Mouse (Mus musculus): Measurements from ENCODE around the gene Prm2.

Prm2 gene

GRCm38 (mm10) chr16:10777579-10778160, 18.3 kb downstream of the Prm2 start:
- no peak for DNase-seq (ENCODE audit: low read depth, low spot score)

GRCm38 (mm10) chr16:10776322-10776721, 19.6 kb downstream of the Prm2 start:
- DNase-seq (ENCODE audit: low read depth, low spot score): no peak

GRCm38 (mm10) chr16:10774726-10775125, 21.2 kb downstream of the Prm2 start:
- no peak for DNase-seq (ENCODE audit: low read depth, low spot score)

GRCm38 (mm10) chr16:10773543-10773942, 22.4 kb downstream of the Prm2 start:
- DNase-seq (ENCODE audit: low read depth, low spot score): no peak

- DNase-seq (ENCODE audit: low read depth, low spot score): no peak
Observed at GRCm38 (mm10) chr16:10771769-10772510, 24.0 kb downstream of the Prm2 start.

GRCm38 (mm10) chr16:10770531-10771325, 25.2 kb downstream of the Prm2 start:
- DNase-seq (ENCODE audit: low read depth, low spot score): no peak

- DNase-seq (ENCODE audit: low read depth, low spot score): no peak
Observed at GRCm38 (mm10) chr16:10769661-10770060, 26.3 kb downstream of the Prm2 start.

GRCm38 (mm10) chr16:10768821-10769220, 27.1 kb downstream of the Prm2 start:
- DNase-seq (ENCODE audit: low read depth, low spot score): no peak

- peak; percentile 83 for DNase-seq (ENCODE audit: low read depth, low spot score)
Observed at GRCm38 (mm10) chr16:10767158-10767557, 28.8 kb downstream of the Prm2 start.

- no peak for DNase-seq (ENCODE audit: low read depth, low spot score)
Observed at GRCm38 (mm10) chr16:10764323-10764722, 31.6 kb downstream of the Prm2 start.

GRCm38 (mm10) chr16:10763540-10764264, 32.2 kb downstream of the Prm2 start:
- no peak for DNase-seq (ENCODE audit: low read depth, low spot score)

- no peak for DNase-seq (ENCODE audit: low read depth, low spot score)
Observed at GRCm38 (mm10) chr16:10762569-10763180, 33.3 kb downstream of the Prm2 start.

- DNase-seq (ENCODE audit: low read depth, low spot score): no peak
Observed at GRCm38 (mm10) chr16:10761182-10761581, 34.8 kb downstream of the Prm2 start.

- DNase-seq (ENCODE audit: low read depth, low spot score): no peak
Observed at GRCm38 (mm10) chr16:10756168-10756567, 39.8 kb downstream of the Prm2 start.

GRCm38 (mm10) chr16:10754521-10755296, 41.2 kb downstream of the Prm2 start:
- DNase-seq (ENCODE audit: low read depth, low spot score): no peak

- no peak for DNase-seq (ENCODE audit: low read depth, low spot score)
Observed at GRCm38 (mm10) chr16:10749824-10750223, 46.1 kb downstream of the Prm2 start.

GRCm38 (mm10) chr16:10749226-10749625, 46.7 kb downstream of the Prm2 start:
- no peak for DNase-seq (ENCODE audit: low read depth, low spot score)
